Mouse (Mus musculus) 3T3-L1 (cell line): ENCODE measurements around the gene 4833439L19Rik.

Source experiments
- DNase-seq: peaks from one replicate; pipeline ENCODE4 v3.0.0-alpha.2; 2015; ENCODE audit warnings: low read depth, low spot score

The 4833439L19Rik gene

DNA sequence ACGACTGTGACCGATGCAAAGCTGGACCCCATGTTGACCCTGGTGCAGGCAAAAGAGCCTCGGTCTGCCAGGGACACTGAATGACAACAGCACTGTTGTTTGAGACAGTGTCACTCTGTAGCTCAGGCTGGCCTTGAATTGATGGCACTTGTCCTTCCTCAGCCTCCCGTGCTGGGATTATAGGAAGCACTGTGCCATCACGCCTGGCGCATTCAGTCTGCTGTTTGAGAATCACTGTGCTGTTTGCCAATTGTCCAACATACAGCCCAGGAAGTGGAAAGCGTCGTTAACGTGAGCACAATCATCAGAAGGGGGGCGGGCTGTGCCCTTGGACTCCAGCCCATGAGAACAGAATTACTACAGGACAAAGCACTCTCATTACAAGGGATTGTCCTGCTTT, 16.9 kb upstream of the 4833439L19Rik start:
- DNase-seq = no peak

DNA sequence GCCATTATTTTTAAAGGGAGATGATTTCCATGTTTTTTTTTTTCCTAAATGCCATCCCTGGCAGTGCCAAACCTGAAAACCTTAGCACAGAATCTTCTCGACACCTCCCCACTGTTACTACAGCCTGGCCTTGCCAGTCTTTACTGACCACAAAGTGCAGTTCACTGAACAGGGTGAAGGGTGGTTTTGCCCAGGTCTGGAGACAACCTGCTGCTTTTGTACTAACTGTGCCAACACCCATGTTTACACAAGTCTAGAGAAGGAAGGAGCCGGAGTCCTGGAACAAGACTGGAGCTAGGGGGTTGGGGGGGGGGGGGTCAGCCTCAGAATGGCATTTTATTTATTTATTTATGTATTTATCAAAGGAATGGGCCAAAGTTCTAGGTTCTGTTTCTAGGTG, 16.1 kb upstream of the 4833439L19Rik start:
- no peak for DNase-seq

DNA sequence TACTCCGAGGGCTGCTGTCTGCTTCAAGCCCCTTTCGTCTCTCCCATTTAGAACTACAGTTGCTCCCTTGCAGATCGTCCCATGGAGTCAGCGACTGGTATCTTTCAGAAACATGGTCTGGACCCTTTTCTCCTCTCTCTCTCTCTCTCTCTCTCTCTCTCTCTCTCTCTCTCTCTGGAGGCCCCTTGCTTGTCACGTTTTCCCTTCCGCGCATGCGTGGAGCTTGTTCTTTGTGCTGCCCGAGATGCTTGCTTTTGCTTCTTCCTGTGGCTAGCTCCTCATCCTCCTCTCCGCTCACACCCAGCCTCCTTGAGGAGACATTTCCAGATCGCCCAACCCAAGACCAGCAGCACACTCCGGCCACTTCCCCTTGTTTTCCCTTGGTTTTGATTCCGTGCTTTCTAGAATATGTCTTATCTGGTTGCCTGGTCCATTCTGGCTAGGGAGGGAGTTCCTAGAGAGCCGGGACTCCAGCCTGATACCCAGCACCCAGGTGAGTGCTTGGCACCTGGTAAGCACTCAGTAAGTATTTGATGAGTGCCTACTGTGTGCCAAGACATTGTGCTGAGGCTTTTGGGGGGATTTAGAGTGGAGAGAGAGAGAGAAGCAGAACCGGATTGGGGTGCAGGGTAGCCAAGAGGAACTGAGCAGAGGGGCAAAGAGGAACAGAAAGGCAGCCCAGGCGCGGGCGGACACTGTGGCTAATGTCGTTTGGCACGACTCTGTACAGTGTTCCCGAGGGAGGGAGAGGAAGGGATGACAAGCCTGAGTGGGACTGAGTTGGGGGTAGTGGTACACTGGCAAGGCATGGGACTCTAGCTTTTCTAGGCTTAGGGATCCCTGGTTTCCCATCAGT, 12.6 kb upstream of the 4833439L19Rik start:
- DNase-seq = no peak

DNA sequence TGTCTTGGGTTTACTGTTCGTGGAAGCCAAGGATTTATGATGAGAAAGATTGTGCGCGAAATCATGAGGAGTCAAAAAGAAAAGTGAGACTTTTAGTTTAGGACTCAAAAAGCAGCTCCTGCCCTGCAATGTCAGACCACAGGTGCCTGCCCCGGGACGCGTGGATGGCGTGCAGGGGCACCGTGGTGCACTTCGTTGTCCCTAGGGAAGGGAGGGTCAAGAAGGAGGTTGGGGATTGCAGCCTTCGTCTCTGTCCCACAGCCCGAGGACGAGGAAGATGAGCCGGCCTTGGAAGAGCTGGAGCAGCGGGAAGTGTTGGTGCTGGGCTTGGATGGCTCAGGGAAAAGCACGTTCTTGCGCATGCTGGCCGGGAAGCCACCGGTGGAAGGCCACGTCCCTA, 10.3 kb upstream of the 4833439L19Rik start:
- DNase-seq = no peak

DNA sequence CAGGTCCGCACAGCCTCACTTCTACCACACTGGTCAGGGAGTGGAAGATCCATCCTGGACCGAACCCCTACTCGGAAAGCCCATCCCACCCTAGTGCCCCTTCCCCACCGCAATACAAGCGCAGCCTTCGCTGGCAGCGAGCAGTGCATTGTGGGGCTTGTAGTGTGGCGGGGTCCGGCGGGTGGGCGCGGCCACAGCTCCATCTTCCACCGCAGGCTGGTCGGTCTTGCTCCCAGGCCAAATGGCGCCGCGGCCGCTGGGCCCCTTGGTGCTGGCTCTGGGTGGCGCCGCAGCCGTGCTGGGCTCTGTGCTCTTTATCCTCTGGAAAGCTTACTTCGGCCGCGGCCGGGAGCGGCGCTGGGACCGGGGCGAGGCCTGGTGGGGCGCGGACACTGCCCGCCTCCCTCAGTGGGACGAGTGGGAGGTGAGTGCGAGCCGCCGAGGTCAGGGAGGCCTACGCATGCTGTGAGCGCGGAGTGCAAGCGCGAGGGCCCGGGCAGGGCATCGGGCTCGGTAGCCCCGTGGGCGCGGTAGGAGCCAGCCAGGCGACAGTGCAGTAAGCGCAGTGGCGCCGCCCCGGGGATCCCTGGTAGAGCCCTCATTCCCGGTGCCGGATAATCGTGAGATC, 9.7 kb upstream of the 4833439L19Rik start, which contains the start of gene Arl10:
TSS of gene Arl10 (plus strand) at position 162 of the 628 bp plus-strand sequence.
- peak; percentile 59 for DNase-seq

DNA sequence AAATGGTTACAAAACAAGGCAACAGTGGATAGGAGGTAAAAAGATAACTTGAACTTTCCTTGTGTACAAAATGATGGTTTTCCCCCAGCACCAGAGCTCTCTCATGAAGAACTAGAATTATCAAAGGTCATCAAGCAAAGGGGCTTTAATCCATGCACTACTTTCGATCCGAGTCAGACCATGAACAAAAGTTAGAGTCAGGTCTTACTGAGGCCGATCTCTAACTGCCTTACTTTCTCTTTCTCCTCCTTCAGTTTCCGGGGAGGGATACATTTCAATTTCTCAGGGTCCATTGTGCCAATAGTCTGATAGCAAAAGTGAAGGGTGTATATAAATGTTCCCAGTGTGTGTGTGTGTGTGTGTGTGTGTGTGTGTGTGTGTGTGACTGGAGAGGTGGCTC, 7.4 kb upstream of the 4833439L19Rik start:
- no peak for DNase-seq

DNA sequence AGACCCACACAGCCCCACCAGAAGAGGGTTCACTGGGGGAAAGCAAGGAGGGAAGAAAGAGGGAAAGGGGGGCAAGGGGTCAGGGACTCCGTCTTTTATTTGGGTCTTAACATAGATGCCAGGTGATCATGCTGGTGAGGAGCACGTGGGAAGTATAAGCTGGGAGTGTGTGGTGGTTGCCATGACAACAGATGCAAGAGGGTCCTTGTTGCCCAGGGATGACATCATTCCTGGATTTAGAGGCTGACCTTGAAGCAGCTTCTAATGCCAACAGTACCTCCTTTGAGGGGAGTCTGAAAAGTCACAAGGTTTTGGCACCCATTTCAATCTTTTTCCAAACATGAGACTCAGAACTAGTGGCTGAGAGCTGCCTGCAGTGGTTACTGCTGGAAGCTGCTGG, 6.4 kb upstream of the 4833439L19Rik start:
- no peak for DNase-seq

DNA sequence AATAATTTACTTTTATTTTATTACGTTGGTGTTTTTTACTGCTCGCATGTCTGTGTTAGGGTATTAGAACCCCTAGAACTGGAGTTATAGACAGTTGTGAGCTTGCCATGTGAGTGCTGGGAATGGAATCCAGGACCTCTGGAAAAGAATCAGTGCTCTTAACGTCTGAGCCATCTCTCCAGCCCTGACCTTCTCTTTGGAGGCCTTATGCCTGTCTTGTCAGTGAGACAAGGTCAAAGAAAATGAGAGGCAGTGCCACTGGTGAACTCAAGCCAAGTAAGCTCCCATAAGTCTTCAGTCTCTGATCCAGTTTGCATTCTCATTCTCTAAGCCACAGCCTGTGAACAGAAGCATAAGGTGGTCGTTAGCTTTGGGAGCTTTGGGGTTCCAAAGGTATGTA, 5.5 kb upstream of the 4833439L19Rik start:
- no peak for DNase-seq

DNA sequence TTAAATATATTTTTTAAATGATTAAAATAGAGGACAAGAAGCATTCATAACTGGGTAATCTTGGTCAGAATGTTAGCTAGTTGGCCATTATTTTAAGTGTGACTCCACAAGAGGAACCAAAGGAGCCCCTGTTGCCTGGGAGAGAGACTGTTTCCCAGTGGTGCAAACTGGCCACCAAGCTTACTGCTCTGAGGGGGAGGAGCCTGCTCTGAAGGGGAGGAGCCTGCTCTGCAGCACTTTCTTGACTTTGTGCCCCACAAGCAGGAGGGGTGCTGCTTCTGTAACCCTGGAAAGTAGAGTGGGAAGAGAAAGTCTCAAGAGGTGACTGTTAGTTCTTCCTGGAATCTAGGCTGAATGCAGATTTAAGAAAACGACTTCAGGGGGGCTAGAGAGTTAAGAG, 4.0 kb upstream of the 4833439L19Rik start:
- peak; percentile 8 for DNase-seq

DNA sequence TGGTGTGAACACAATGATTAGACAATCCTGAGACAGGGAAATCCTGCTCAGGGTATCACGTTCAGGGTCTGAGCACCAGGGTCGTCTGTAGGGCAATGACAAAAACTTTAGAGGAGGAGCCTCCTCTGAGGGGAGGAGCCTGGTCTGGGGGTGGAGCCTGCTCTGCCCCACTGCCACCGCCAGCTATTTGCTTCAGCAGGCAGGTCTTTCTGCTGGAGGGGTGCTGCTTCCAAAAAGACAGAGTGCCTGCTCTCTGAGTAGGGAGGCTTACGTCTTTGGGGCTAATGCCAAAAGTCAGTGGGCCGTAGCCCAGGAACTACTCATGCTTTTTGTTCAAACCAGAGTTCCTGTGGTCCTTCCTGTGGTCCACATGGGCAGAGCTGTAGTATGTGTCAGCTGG, 3.1 kb upstream of the 4833439L19Rik start:
- DNase-seq = no peak

DNA sequence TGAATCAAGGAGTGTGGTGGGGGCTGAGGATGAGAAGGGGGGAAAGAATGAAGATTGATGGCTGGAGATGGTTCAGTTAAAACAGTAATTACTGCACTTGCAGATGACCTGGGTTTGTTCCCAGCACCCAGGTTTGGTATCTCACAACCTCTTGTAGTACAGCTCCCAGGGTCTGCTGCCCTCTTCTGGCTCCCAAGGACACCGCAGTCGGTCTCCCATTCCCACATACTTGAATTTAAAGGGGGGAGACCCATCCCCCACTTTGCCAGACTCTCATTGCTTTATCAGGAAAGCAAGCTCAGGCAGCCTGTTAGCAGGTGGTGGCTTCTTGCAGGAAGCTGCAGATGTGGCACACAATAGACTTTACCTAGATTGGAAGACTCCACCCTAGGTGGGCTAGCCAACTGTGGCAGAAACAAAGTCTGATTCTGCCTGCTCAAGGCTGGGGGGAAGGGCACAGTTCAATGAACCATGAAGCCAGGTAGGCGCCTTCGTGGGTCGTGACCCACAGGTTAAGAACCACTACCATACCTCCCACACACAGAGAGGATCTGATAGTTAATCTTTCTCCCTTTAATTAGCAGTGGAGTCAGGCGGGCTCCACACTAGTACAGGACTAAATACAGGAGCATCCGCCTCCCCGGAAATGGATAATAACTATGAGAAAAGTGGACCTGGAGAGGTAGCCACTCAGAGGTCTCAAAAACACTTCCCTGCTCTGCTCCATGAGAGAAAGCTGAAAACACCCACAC, 535 bp upstream of the 4833439L19Rik start:
- peak; percentile 61 for DNase-seq

DNA sequence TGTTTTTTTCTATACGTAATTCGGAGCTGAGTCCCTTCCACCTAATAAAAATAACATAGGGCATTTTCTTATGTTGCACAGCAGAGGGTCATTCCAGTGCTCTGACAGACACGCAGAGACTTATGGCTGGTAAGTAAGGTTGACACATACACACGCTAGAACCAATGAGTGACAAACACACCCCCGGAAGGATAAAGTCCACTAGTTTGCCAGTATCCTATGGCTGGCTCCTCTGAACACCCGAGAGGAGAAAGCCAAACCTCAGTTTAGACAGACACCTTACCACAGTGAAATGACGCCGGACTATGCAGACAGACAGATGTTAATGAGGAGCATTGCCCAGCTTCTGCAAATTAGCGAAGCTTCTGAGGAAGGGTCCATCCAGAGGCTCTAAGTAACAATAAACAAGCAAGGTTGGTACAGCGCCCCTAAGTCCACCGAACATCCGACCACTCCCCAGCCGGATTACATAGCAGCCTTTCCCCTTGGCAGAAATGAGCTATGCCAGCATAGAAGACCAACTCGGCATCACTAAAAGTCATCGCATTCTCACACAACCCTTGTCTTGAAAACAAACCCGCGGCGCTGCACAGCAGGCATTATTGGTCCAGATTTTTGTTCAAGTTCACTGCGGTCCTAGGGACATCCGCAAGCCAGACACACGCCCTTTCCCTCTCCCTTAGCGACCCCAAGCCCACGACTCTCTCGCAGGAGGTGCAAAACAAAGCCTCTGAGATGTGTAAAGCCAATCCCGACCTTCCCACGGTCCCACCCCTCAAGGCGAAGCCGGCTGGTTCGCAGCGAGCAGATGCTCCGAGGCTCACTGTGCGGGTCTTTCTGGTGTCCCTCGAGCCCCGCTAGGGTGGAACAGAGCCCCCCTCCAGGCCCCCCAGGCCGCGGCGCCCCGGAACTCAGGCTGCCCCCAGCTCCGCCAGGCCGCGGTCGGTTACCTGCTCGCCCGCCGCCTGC, 719 bp downstream of the 4833439L19Rik start:
- peak; percentile 14 for DNase-seq

DNA sequence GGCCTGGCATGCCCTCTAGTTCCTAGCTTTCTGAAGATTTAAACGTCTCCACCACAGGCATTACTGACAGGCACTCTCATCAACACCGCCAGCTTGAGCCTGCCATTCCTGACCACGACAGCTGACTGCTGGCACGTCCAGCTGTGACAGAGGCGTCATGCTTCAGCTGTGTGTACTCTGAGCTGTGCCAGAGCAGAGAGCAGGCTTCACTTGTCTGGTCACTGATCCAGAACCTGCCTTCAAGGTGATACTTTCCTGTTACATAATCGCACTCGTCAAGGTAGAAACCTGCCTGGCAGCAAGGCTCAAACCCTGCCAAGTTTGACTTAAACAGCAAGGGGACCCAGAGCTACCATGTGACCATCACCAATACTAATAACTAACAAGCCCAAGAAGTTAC, 2.7 kb downstream of the 4833439L19Rik start:
- no peak for DNase-seq

DNA sequence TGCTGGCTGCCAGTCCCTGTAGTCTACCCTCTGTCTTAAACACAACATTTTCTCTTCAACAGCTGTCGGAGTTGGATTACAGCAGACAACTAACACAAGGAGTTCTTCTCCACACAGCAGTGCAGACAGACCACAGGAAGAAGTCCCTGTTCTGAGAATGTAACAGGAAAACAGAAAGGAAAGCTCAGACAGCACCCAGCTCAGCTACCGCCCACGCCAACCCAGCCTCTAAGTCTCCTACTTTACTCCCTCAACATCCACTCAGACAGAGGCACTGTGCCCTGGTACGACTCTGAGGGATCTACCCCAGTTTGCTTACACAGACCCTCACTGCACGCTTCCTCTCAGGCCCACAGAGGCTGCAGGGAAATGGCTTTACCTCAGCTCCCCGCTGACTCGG, 4.6 kb downstream of the 4833439L19Rik start:
- DNase-seq = no peak

DNA sequence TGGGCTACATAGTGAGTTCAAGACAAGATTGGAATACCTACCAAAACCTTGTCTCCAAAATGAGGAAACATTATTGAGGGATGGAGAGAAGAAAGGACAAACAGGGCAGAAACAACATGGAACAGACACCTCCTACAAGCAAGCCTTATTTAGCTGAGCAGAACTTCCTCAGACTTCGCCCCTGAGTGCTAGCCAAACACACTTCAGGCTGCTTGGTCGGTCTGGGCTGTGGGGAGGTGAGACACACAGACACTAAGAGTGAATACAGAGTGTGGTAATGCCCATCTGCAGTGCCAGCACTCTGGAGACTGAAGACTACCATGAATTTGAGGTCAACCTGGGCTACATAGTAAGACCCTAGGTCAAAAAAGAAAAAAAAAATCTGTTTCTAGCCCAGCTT, 5.6 kb downstream of the 4833439L19Rik start:
- no peak for DNase-seq

DNA sequence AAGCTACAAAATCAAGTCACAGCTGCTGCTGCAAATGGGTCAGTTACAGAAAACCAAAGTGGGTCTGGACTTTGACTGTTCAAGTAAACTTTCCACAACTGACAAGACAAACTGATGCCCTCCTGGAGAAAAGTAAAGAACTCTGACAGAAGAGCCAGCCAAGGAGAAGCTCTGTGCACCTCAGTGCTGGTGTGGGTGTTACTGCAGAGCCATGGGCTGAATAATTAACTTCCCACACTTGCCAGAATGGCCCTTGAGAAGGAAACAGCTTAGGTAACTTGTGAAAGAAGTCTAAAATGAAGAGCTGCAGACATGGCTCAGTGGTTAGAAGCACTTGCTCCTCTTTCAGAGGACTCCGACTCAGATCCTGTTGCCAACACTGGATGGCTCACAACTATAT, 7.6 kb downstream of the 4833439L19Rik start:
- DNase-seq = no peak

DNA sequence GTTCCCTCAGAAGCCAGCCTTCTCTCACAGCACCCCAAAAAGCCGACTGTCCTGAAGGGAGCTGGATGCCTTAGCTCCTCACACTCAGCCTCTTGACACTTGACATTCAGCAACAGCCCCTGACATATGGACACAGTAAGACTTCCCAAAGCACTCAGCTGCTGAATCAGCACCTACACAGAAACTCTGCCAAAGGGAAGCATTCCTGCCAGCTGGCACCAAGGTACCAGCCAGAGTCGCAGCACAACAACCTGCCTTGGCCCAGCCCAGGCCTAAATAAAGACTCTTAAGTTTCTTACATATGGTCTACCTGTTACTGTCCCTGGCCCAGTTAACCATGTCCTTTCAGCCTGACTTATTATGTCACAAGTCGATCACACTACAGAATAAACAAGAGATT, 8.4 kb downstream of the 4833439L19Rik start:
- no peak for DNase-seq

DNA sequence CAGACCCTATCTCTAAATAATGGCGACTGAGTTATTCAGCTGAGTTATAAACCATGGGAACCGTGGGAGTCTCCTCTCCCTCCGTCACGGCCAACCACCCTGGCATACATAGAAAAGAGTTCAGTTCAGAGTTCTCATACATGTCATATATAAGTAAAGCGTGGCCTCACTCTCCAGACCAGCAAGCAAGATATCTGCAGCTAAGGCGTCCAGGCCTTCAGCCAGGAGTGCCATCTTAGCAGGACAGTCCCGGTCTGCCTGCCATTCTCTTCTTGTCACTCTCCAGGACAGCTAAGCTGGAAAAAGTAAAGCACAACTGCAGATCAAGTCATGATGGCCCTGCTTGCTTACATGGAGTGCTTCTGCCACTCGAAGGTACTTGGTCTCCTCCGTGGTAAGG, 9.1 kb downstream of the 4833439L19Rik start:
- DNase-seq = no peak

DNA sequence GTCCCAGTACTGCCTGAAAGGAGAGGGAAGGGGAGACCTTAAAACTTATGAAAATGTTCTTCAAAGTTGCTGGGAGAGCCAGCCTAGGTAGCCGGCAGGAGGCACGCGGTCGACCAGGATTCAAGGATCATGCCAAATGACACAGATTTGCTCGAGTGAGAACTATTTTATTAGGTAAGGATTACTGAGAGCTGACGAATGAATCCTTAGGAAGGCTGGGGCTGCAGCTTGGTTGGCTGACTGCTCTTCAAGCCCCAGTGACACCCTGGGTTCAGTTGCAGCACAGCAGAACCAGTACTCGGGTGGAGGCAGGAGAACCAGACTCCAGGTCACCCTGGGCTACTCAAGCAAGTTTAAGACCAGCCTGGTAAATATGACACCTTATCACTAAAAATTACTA, 17.2 kb downstream of the 4833439L19Rik start:
- no peak for DNase-seq

DNA sequence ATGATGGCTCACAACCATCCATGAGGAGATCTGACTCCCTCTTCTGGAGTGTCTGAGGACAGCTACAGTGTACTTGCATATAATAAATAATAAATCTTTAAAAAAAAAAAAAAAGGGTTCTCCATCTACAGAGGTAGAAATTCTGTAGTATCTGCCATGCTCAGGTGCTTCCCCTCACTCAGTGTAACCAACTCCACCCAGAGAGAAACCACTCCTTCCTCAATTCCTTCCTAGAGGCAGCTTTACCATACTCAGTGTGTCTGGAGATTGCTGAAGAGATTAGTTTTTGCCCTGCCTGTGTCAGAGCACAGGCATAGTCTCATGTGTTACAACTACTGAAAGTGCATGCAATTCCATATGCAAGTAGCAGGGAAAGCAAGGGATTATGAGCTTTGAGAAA, 33.1 kb downstream of the 4833439L19Rik start:
- DNase-seq = no peak

DNA sequence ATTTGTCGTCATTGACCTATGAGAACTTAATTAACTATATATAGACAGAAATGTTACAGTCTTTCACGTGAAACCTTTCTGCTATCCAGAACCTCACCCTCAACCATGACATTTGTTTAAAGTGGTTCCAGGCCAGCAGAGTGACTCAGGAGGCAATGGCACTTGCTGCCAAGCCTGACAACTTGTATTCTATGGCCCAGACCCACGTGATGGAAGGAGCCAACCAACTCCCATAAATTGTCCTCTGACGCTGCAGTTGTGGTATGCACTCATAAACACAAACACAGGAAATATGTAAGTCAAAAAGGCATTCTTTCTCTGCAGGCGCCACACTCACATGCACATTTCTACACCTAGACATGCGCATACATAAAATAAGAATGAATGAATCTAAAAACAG, 38.1 kb downstream of the 4833439L19Rik start:
- peak; percentile 68 for DNase-seq
